Mouse (Mus musculus) skeletal muscle tissue, postnatal 0 days (tissue): Measurements from ENCODE around the gene Sptbn4. TPM values are rescaled to one million over a fixed set of nuclear protein-coding genes. Genes with fewer than 3 reads are reported as not detected.

Experiments used
- polyA plus RNA-seq: library from polyadenylated mRNA; unstranded; fragments of >200 nt; fragmentation: Nextera tagmentation; extraction: Ambion mirVana; gene quantifications from 2 replicates; pipeline ENCODE4 v1.2.1, GENCODE M21; 2015

The Sptbn4 gene
- 0.12 and 0.18 TPM in 2 replicates for polyA plus RNA-seq

DNA sequence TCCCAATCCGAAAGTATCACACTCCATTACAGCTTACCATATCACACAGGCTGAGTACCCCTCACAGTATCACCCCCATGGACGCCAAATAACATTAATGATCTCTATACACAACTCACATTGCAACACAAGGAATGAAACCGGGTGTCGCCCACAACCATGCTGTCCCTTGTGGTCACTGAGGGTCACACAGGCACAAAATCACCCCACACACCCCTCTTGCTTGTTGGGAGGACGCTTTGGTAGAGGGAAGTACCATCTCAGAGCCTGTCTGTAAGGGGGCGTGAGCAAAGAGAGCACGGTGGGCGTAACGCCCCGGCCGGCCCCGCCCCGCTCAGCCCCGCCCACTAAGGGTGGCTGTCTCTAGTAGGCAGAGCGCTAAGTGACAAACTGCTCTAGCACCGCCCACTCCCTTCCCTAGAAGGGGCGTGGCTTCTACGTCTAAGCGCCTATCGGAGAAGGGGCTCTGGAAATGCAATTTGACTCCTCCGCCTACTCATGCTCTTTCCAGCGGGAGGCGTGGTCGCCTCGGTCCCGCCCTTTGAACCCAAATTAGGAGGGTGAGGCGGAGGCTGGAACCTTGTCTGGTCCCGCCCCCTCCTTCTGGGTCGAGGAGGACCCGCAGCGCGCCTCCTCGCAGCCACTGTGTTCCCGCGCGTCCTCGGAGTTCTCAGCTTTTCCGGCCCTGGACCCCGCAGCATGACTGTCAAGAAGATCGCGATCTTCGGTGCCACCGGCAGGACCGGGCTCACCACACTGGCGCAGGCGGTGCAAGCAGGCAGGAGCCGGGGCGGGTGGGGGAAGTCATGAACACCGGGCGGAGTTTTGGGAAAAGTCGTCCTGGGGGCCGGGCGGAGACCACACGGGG, at the start of gene Sptbn4, which contains the start of gene Blvrb:
Gene Sptbn4, minus strand, starts transcription at position 268 of the 868 bp plus-strand sequence.
Gene Blvrb, plus strand, starts transcription at position 560 of the 868 bp plus-strand sequence.

DNA sequence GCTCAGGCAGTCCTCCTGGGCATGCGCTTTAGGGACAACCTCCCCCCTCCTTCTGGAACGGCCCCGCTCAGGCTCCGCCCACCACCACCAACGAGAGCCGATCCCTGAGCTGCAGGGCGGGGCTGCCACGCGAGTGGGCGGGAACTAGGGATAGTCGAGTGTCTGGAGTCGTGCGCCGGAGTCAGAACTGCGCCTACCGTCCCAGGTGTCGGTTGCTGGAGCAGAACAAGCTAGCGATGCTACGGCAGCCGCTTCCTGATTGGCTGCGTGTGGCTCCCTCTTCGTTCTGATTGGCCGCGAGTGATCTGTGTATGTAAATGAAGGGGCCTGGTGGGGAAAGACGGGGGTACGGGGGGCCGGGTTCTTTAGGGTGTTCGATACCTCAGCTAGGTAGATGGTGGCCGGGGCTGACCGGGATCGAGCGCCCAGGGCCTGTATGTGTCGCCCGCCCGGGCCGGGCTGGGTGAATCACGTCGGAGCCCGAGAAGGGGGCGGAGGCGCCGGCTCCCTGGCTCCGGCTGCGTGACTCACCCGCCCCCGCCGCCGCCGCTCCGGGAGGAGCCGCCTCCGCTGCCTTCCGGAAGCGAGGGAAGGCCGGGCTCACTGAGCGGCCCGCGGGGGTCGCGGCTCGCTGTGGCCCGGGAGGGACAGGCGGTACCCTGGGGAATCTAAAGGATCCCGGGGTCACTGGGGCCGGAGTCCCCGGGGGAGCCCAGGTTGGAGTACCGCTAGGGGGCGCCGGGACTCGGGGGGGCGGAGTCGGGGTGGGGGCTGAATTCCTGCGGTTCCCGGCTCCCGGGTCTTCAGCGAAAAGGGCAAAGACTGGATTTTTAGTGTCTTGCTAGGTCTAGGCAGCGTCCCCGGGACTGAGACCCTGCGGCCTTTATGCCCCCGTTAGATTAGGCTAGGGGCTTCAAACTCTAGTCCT, 39.5 kb upstream of the Sptbn4 start, which contains the start of gene Sertad1:
Gene Sertad1, plus strand, starts transcription at position 141 of the 928 bp plus-strand sequence.

DNA sequence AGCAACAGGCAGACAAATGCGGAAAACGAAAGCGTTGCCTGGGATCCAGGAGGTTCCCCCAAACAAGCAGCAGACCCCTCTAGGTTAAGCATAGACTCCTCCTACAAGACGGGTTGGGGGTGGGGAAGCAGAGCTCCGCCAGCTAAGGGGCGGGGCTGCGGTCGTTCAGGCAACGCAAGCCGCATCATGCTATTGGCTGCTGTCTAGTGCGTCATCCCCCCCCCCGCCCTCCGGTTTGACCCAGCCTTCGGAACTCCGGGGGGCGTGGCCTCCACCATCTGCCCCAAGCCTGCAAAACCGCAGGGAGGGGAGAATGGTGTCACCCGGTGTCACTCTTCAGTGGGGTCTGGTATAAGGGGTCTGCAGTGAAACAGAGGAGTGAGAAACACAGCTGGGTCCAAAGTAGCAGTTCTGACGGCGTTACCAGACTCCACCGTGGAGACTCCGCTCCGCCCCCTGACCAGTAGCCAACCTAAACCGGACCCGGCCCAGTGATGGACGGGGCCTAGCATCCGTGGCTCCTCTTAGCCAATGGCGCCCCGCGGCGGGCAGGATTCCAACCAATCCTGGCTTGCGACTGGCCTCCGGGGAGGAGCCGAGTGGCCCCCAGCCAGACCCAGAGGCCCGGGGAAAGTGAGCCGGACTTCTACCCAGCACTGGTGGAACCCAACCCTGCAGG, 25.8 kb upstream of the Sptbn4 start, which contains the start of gene Sertad3:
Gene Sertad3, plus strand, starts transcription at position 613 of the 679 bp plus-strand sequence.

DNA sequence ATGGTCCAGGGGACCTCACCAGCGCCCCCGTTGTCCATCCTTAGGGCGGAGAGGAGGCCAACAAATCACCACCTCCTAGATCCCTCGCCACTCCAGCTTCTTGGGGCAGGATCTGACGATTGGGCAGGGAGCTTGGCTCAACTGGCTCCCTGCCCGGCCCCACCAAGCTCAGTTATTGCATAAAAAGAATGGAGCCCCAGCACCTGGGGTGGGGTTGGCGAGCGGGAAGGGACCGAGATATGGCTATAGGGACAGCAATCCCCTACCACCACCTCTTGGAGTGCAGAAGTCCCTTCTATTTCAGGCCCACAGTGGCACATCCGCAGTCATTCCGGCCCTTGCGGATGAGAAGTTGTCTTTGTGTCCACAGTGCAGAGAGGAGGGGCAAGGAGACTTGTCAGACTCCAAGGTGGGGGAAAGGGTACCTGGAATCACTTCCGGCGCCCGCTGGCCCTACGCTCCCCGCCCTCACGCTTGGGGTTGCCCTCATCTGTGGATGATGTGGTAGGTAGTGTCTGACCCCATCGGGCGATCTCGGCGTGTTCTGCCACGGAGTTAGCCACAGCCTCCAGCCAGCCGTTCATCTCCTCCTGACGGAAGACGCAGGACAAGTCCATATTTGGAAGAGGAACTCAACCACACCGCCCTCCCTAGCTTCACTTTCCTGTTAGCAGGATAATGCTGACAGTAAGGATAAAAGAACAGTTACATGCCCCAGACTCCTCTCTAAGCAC, 90.5 kb downstream of the Sptbn4 start, which contains the start of gene Gm20479:
Gene Gm20479, minus strand, starts transcription at position 559 of the 734 bp plus-strand sequence.

DNA sequence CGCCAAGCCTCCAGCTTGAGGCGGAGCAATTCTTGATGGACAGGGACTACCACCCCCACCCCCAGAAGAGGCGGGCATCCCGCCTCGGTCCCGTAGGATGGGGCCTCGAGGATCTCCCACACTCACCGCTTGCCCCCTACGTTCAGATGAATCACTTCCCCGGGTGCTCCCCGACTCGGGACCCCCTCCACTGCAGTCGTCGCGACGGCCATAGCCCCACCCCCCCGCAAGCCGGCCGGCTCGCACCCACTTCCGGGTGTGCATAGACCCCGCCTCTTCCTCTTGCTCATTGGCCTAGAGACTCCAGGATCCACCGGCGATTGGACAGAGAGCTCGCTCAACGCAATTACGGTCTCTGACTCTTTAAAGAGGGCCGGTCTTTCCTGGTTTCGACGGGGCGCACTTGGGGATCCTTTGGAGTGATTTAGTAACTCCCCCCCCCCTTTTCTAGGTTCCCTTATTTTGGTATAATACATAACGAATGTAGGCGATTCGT, 91.7 kb downstream of the Sptbn4 start, which contains the start of gene Shkbp1:
Gene Shkbp1, minus strand, starts transcription at position 275 of the 496 bp plus-strand sequence.

GRCm38 (mm10) chr7:27337175-27337853, 110.2 kb downstream of the Sptbn4 start, which contains the start of gene Ltbp4:
Gene Ltbp4, minus strand, starts transcription at chr7:27337692.

Other genes with a start within 250 kb of the Sptbn4 start
- gene Itpkc, start 219.0 kb downstream of the Sptbn4 start, polyA plus RNA-seq: 2.1 and 2.9 TPM in 2 replicates
- 6.1 and 8.7 TPM in 2 replicates for gene Coq8b, start 214.7 kb downstream of the Sptbn4 start, polyA plus RNA-seq
- gene Numbl, start 189.3 kb downstream of the Sptbn4 start, polyA plus RNA-seq: 16.8 and 20.3 TPM in 2 replicates
- 32.9 and 37.2 TPM in 2 replicates for gene Ltbp4, start 110.0 kb downstream of the Sptbn4 start, polyA plus RNA-seq
- gene Shkbp1, start 91.7 kb downstream of the Sptbn4 start, polyA plus RNA-seq: 5.5 and 9.9 TPM in 2 replicates
- gene Gm20479, start 90.3 kb downstream of the Sptbn4 start, polyA plus RNA-seq: 0.38 and 0.88 TPM in 2 replicates
- gene Blvrb, start 292 bp upstream of the Sptbn4 start, polyA plus RNA-seq: 30.3 and 46.4 TPM in 2 replicates
- 20.3 and 21.0 TPM in 2 replicates for gene Sertad3, start 26.1 kb upstream of the Sptbn4 start, polyA plus RNA-seq
- gene Sertad1, start 39.2 kb upstream of the Sptbn4 start, polyA plus RNA-seq: 27.1 and 31.3 TPM in 2 replicates
- gene Prx, start 51.6 kb upstream of the Sptbn4 start, polyA plus RNA-seq: 9.2 and 10.2 TPM in 2 replicates
- gene Hipk4, start 75.6 kb upstream of the Sptbn4 start, polyA plus RNA-seq: 1.0 and 1.1 TPM in 2 replicates
- gene Pld3, start 105.5 kb upstream of the Sptbn4 start, polyA plus RNA-seq: 54.0 and 62.4 TPM in 2 replicates
- 96.5 and 111 TPM in 2 replicates for gene 2310022A10Rik, start 105.5 kb upstream of the Sptbn4 start, polyA plus RNA-seq
- 116 and 131 TPM in 2 replicates for gene Akt2, start 143.9 kb upstream of the Sptbn4 start, polyA plus RNA-seq
- gene Ttc9b, start 206.2 kb upstream of the Sptbn4 start, polyA plus RNA-seq: 0.07 TPM in 1 of 2 replicates, not detected in the other
- gene Map3k10, start 226.9 kb upstream of the Sptbn4 start, polyA plus RNA-seq: 2.8 and 5.1 TPM in 2 replicates
- 2.4 and 2.8 TPM in 2 replicates for gene Zfp607b, start 241.7 kb upstream of the Sptbn4 start, polyA plus RNA-seq